Mouse (Mus musculus) MEL (cell line): ENCODE measurements at regions not wholly inside any gene's neighbourhood (a gene's known extent, or its start where the extent isn't known, plus 50 kb on each side); places are given as distances from the start of the nearest gene placed in this dataset.

Source experiments
- DNase-seq: peaks from one replicate; pipeline ENCODE4 v3.0.0; 2011; ENCODE audit warnings: low read depth, low spot score
- H3K27ac ChIP-seq: 2 replicates; pipeline ENCODE4 v1.5.1; 2012; ENCODE audit warnings: low read depth, mild to moderate bottlenecking, control low read depth, low read length, moderate library complexity; ENCODE audit not compliant: control insufficient read depth
- H3K27me3 ChIP-seq, 2 experiments: fragments of 150-350 bp in 1 of 2; sonication (generic) in 1 of 2; 2 replicates each; pipeline ENCODE4 v1.6.1; 2012; ENCODE audit warnings: low read length in 2 of 2, mild to moderate bottlenecking in 2 of 2, improper control_type of control experiment in 1 of 2, moderate library complexity in 1 of 2; ENCODE audit not compliant: insufficient read depth in 2 of 2, control insufficient read depth in 1 of 2
- H3K36me3 ChIP-seq, 2 experiments: 2 replicates each; pipeline ENCODE4 v1.6.1; 2012 to 2014; ENCODE audit warnings: low read length in 2 of 2, improper control_type of control experiment in 1 of 2, inconsistent platforms in 1 of 2, mild to moderate bottlenecking in 1 of 2; ENCODE audit not compliant: insufficient read depth in 2 of 2, control insufficient read depth in 1 of 2
- H3K4me1 ChIP-seq, 2 experiments: fragments of 150-350 bp in 1 of 2; sonication (generic) in 1 of 2; 2 replicates each; pipeline ENCODE4 v1.6.1; 2012; ENCODE audit warnings: low read length in 2 of 2, improper control_type of control experiment in 1 of 2, mild to moderate bottlenecking in 1 of 2; ENCODE audit not compliant: insufficient read depth in 2 of 2, control insufficient read depth in 1 of 2
- H3K4me3 ChIP-seq, 2 experiments: fragments of 150-350 bp in 1 of 2; sonication (generic) in 1 of 2; 2 replicates each; pipeline ENCODE4 v1.5.1; 2012; ENCODE audit warnings: low read depth in 2 of 2, low read length in 2 of 2, mild to moderate bottlenecking in 2 of 2, moderate library complexity in 2 of 2, control low read depth in 1 of 2, improper control_type of control experiment in 1 of 2; ENCODE audit not compliant: control insufficient read depth in 1 of 2, insufficient read depth in 1 of 2
- H3K79me2 ChIP-seq: 2 replicates; pipeline ENCODE4 v1.6.1; 2012; ENCODE audit warnings: mild to moderate bottlenecking, low read length, moderate library complexity; ENCODE audit not compliant: control insufficient read depth, poor library complexity, insufficient read depth
- H3K9ac ChIP-seq: 2 replicates; pipeline ENCODE4 v1.6.1; 2012; ENCODE audit warnings: low read depth, mild to moderate bottlenecking, control low read depth, low read length, moderate library complexity; ENCODE audit not compliant: control insufficient read depth, poor library complexity, severe bottlenecking
- H3K9me3 ChIP-seq: fragments of 150-350 bp; sonication (generic); replicated peaks from 2 replicates; pipeline ENCODE4 v1.6.1; 2012; ENCODE audit warnings: mild to moderate bottlenecking, low read length, improper control_type of control experiment, moderate library complexity; ENCODE audit not compliant: insufficient read depth
- CHD2 ChIP-seq: IDR thresholded peaks from 2 replicates; pipeline ENCODE4 v1.6.1; 2011; ENCODE audit warnings: low read length, improper control_type of control experiment
- ELF1 ChIP-seq: IDR thresholded peaks from 2 replicates; pipeline ENCODE4 v1.6.1; 2014; ENCODE audit warnings: low read depth, mild to moderate bottlenecking, inconsistent platforms, low read length, improper control_type of control experiment, moderate library complexity
- GABPA ChIP-seq: IDR thresholded peaks from 2 replicates; pipeline ENCODE4 v1.6.1; 2012; ENCODE audit warnings: low read depth, mild to moderate bottlenecking, inconsistent platforms, low read length, improper control_type of control experiment, moderate library complexity
- HCFC1 ChIP-seq: IDR thresholded peaks from 2 replicates; pipeline ENCODE4 v1.6.1; 2012; ENCODE audit warnings: low read depth, mild to moderate bottlenecking, inconsistent platforms, low read length, improper control_type of control experiment, moderate library complexity
- JUND ChIP-seq: IDR thresholded peaks from 2 replicates; pipeline ENCODE4 v1.6.1; 2011; ENCODE audit warnings: low read depth, mild to moderate bottlenecking, improper control_type of control experiment, low read length
- KAT2A ChIP-seq: conservative IDR thresholded peaks from 2 replicates; pipeline ENCODE4 v1.6.1; 2012; ENCODE audit warnings: low read depth, low read length, improper control_type of control experiment, inconsistent platforms
- MAX ChIP-seq: IDR thresholded peaks from 2 replicates; pipeline ENCODE4 v1.6.1; 2011; ENCODE audit warnings: low read length, improper control_type of control experiment
- MEF2A ChIP-seq: IDR thresholded peaks from 2 replicates; pipeline ENCODE4 v1.6.1; 2014; ENCODE audit warnings: low read depth, mild to moderate bottlenecking, inconsistent platforms, low read length, improper control_type of control experiment; ENCODE audit not compliant: poor library complexity, insufficient replicate concordance, severe bottlenecking; ENCODE audit errors: extremely low read depth
- MXI1 ChIP-seq: IDR thresholded peaks from 2 replicates; pipeline ENCODE4 v1.6.1; 2011; ENCODE audit warnings: mild to moderate bottlenecking, low read depth, low read length, improper control_type of control experiment
- MYB ChIP-seq: IDR thresholded peaks from 2 replicates; pipeline ENCODE4 v1.6.1; 2011; ENCODE audit warnings: mild to moderate bottlenecking, low read depth, low read length, improper control_type of control experiment
- MYC ChIP-seq: IDR thresholded peaks from 2 replicates; pipeline ENCODE4 v1.6.1; 2011; ENCODE audit warnings: low read depth, mild to moderate bottlenecking, low read length, improper control_type of control experiment, moderate library complexity
- NELFE ChIP-seq: IDR thresholded peaks from 2 replicates; pipeline ENCODE4 v1.6.1; 2011; ENCODE audit warnings: low read depth, low read length, improper control_type of control experiment
- POLR2AphosphoS5 ChIP-seq: IDR thresholded peaks from 2 replicates; pipeline ENCODE4 v1.6.1; 2012; ENCODE audit warnings: low read depth, borderline replicate concordance, mild to moderate bottlenecking, inconsistent platforms, low read length, moderate library complexity, mixed read lengths
- RAD21 ChIP-seq: IDR thresholded peaks from 2 replicates; pipeline ENCODE4 v1.6.1; 2011; ENCODE audit warnings: mild to moderate bottlenecking, low read depth, low read length, improper control_type of control experiment
- RCOR1 ChIP-seq: IDR thresholded peaks from 2 replicates; pipeline ENCODE4 v1.6.1; 2012; ENCODE audit warnings: low read depth, mild to moderate bottlenecking, inconsistent platforms, low read length, improper control_type of control experiment
- SIN3A ChIP-seq: IDR thresholded peaks from 2 replicates; pipeline ENCODE4 v1.6.1; 2012; ENCODE audit warnings: low read length, improper control_type of control experiment, inconsistent platforms
- SMC3 ChIP-seq: IDR thresholded peaks from 2 replicates; pipeline ENCODE4 v1.6.1; 2011; ENCODE audit warnings: low read depth, low read length, improper control_type of control experiment
- TBP ChIP-seq: IDR thresholded peaks from 2 replicates; pipeline ENCODE4 v1.8.0; 2011; ENCODE audit warnings: low read depth, low read length, improper control_type of control experiment
- TCF12 ChIP-seq: IDR thresholded peaks from 2 replicates; pipeline ENCODE4 v1.6.1; 2014; ENCODE audit warnings: low read depth, mild to moderate bottlenecking, inconsistent platforms, low read length, improper control_type of control experiment, moderate library complexity
- UBTF ChIP-seq: IDR thresholded peaks from 2 replicates; pipeline ENCODE4 v1.6.1; 2012; ENCODE audit warnings: low read depth, mild to moderate bottlenecking, inconsistent platforms, low read length, improper control_type of control experiment, moderate library complexity, borderline replicate concordance; ENCODE audit not compliant: insufficient read depth
- ZNF384 ChIP-seq: IDR thresholded peaks from 2 replicates; pipeline ENCODE4 v1.6.1; 2012; ENCODE audit warnings: low read depth, mild to moderate bottlenecking, inconsistent platforms, low read length, improper control_type of control experiment

- Histone ChIP-seq H3K4me3 (no peak overlapping the region), H3K36me3 (no peaks in the 10 kb centered on the region), H3K27me3 (no peaks in the 10 kb centered on the region), H3K27ac (no peak overlapping the region), H3K9ac (no peak overlapping the region), H3K79me2 (no peaks in the 10 kb centered on the region), H3K9me3 (no peaks in the 10 kb centered on the region), H3K4me1 (no peaks in the 10 kb centered on the region)
- TF ChIP-seq MEF2A (no peak), MYB (no peak), KAT2A (no peak), MAX (no peak), MYC (no peak), UBTF (no peak), ZNF384 (no peak), JUND (no peak), TBP (no peak), SIN3A (no peak), TCF12 (no peak), POLR2AphosphoS5 (no peak), GABPA (no peak), MXI1 (no peak), HCFC1 (no peak), SMC3 (no peak)
- DNase-seq = no peak
Measured at GRCm38 (mm10) chr7:138672959-138673358, 172.9 kb upstream of the Ppp2r2d start.

DNA sequence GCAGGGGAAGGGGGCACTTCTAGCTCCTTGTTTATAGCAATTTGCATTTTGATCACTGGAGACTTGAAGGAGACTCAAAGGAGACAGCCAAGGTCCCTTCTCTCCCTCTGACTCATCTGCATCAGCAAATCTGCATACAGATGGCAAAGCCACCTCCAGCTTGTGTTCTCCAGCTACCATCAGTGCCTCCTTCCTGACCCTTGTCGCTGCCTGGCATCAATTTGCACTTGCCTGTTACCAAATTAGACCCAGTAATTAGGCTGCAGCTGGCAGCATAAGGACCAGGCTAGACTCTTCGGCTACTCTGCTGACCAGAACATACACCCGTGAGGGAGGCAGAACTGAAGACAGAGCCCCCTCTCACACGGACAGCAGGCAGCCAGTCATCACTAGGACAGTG lies 177.5 kb upstream of the Ppp2r2d start:
- H3K9me3 ChIP-seq = no peaks in the 10 kb centered on the region
- H3K27me3 ChIP-seq = no peaks in the 10 kb centered on the region
- TF ChIP-seq MEF2A = no peak
- TF ChIP-seq RAD21 = no peak
- no peak for TF ChIP-seq CHD2
- TF ChIP-seq NELFE = no peak
- TF ChIP-seq POLR2AphosphoS5 = no peak
- no peak for TF ChIP-seq ELF1
- TF ChIP-seq HCFC1 = no peak
- TF ChIP-seq RCOR1 = no peak
- no peak for TF ChIP-seq UBTF
- no peak overlapping the region for H3K27ac ChIP-seq
- no peaks in the 10 kb centered on the region for H3K36me3 ChIP-seq
- no peaks in the 10 kb centered on the region for H3K4me1 ChIP-seq
- H3K9ac ChIP-seq = no peak overlapping the region
- H3K79me2 ChIP-seq = no peaks in the 10 kb centered on the region
- no peak overlapping the region for H3K4me3 ChIP-seq
- no peak for DNase-seq
